Mouse (Mus musculus): ENCODE results near the gene Gm20441.
"Not testable (repeated sequence)": the region's sequence is repeated elsewhere in the genome, so short reads cannot be mapped to it uniquely, and the experiment has no call there.

Gm20441 gene

DNA sequence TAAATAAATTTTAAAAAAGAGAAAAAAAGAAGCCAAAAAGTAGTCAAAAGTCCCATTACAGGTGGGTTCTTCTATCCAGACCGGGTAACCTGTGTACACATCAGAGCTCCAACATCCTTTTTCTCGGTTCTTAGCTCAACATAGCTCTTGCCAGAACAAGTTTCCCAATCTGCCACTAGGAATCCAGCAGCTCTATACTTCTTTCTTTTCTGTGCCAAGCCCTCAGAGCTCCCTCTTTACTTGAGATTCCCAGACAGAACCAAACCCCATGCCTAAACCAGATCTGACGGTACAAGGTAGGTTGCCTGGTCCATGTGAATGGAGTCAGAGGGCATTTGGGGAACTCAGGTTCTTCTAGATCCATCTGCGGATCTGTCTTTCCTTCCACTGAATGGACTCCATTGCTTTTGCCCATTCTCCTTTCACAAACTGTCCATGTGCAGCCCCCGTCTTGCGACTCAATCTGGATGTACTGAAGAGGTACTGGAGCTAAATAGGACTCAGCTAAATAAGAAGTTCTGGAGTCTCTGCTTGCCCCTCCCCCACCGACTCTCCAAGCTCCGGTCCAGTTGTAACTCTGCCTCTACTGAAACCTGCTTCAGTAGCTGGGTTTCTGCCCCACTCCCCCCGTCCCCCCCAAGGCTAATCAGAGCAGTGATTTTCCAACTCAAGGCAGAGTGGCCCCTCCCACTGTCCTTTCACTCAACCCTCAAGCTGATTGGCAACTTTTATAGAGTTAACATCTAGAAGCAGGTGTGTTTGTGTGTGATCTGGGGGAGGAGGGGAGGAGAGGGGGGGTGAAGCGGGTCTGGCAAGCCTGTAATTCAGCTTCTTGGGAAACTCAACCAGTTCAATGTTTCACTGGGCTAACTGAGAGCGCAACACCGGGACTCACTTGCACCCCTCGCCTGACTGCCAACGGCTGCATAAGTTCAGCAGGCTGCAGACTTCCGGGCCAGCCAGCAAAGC, 1.3 kb downstream of the Gm20441 start:
- no peak for DNase-seq (ENCODE audit: low read depth, low spot score)

DNA sequence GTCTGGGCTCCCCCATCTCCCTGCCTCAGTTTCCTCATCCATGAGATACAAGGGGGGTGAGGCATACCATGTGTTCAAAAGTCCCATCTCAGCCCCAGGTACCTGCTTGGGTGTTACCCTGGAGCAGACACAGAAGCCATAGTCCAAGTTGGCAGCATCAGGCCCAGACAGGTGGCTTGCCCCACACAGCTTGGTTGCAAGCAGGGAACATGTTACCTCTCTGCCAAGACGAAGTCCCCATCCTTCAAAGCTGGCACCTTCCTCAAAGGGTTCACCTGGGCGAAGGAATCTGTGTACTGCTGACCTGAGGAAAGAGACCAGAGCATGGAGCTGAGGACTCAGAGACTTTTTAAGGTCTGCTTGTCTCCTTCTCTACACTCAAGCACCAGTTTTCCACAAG, 2.9 kb downstream of the Gm20441 start:
- no peak for DNase-seq (ENCODE audit: low read depth, low spot score)

DNA sequence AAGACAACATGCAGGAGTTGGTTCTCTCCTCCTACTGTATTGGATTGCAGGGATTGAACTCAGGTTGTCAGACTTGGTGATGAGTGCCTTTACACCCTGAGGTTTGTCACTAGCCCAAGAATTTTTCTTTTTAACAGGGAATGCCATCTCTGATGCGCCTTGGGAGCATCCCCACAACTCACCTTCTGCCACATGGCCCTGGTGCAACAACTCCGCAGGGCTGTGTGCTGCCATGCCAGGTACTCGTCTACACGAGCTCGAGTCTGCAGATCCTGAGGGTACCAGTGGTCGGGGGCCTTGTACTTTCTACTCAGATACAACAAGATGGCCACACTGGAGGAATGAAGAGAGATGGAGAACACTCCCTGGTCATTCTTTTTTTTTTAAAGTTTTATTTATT, 4.2 kb downstream of the Gm20441 start:
- no peak for DNase-seq (ENCODE audit: low read depth, low spot score)

DNA sequence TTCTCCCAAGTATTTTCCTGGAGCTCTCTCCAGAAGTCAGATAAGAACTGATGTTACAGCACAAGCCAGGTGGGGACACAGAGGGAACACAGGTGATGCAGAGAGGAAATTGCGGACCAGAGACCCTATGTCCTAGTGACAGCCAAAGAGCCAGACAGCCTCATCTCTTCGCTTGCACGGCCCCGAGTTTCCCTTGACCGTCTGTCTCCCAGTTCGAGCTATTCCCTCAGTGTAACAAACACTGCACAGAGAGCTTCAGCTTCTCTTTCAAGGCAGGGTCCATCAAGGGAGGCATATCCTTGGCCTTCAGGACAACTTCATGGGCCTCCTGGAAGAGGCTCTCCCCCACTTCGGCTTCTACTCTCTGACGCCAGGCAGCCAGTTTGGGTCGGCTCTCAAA, 6.2 kb downstream of the Gm20441 start:
- DNase-seq (ENCODE audit: low read depth, low spot score) = no peak

DNA sequence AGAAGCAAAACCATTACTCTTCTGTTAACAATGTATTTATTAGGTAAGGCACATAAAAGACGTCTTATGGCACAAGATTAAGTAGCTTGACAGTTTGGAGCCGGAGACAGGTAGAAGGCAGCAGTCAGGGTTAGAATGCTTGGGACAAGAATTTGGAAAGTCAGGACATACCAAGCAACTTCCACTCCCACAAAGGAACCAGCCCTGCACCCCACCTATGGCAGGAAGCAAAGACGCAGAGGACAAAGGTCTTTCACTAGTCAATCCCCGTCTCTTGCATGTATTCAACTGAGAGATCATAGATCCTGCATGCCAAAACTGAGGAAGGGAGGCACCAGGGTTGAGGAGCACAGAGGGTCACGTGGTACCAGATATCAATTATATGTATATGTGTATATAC, 6.7 kb downstream of the Gm20441 start:
- DNase-seq (ENCODE audit: low read depth, low spot score) = no peak

DNA sequence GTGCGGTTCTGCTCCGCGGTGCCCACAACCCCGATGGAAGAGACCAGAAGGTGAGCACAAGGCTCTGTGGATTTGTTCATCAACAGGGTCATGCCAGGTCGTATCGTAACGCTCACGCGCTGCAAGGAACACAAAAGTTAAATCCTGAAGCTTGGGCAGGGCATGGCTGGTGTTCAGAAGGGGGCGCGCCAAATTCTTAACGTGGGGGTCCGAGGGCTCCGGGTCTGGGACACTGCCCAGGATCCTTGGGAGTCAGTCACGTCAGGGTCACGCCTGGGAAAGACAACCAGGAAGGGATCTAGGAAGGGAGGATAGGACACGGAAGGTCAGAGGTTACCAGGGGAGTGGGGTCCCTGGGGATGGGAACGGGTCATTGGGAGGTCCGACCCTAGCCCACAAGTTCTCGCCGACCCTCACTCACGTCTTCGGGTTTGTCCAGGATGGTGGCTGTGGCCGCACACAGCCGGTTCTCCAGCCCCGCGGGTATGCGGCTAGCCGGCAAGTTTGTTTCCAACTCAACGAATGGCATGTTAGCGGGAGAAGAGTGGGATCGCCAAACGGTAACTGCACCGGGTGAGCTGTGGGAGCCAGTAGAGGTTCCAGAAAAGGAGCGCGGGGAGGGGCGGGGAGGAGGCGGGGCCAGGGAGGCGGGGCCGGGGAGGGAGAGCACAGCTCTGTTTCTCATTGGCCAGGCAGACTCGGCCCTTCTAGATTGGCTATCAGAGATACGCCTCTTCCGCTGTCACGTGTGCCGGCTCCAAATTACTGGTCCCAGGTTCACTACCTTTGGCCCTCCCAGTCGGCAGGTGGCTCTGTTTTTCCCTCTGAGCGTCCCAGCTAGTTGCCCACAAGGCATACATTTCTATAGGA, 7.7 kb downstream of the Gm20441 start, which contains the start of gene Ddt:
Ddt (minus strand) TSS at position 620 of the 870 bp plus-strand sequence.
- peak; percentile 92 for DNase-seq (ENCODE audit: low read depth, low spot score)

DNA sequence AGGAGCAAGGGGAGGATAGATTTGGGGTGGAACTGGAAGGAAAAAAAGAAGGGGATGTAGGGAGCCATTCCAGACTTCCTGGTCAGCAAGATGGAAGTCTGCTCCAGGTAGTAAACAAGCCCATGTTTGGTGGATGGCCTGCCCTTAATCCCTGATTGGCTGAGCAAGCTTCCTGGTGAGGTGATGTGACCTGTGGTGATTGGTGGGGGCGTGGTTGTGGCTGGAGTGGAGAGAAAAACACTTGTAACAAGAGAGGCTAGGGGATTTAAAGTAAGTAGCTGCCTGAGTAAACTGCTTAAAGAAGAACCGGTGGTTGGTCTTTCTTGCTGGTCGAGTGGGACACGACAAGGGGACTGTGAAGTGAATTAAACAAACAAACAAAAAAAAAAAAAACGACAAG, 13.0 kb downstream of the Gm20441 start:
- DNase-seq (ENCODE audit: low read depth, low spot score) = not testable (repeated sequence)

DNA sequence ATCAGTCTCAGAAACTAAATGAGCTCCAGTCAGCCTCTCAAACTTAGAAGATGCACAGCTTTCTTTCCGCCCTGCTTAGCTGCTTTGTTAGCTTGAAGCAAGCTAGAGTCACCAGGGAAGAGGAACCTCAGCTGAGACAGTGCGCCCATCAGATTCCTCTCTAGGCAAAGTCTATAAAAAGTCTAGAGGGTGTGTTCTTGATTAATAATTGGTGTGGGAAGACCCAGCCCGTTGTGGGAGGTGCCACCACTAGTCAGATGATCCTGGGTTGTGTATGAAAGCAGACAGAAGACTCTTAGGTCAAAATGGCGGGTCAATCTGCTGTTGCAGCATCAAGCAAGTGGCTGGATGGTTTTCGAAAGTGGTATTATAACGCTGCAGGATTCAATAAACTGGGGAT, 13.9 kb downstream of the Gm20441 start:
- DNase-seq (ENCODE audit: low read depth, low spot score) = no peak

DNA sequence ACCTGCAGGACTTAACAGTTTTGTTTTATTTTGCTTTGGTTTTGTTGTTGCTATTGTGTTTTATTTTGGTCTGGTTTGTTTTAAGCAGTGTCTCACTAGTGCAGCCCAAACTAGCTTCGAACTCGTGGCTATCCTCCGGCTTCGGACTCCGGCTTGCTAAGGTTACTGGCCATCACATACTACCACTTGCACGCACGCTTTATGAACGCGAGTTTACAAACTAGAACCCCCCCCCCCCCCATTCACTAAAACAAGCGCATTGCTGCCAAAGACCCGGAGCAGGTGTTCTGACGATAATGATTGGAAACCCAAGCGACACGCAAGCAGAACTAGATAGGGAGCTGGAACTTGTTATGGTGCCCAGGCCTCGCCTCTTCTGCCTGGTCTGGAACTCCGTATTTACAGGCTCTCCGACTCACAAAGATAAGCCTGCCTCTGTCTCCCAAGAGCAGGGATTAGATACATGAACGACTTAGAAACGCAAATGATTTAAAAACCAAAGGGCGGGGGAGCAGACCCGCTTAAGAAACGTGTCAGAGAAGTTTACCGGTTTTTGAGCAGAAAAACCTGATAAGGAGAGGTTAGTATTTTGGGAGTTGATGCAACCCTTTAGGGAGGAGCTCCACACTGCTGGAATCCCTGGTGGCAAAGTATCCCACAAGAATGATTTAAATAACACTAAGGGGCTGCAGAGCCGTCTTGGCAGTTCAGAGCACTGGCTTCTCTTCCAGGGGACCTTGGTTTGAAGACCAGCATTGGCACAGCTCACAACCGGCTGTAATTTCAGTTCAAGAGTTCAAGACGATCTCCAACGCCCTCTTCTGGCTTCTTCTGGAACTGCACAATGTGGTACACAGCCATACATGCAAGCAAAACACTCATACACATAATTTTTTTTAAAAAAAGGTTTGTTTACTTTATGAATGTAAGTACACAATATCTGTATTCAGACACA, 16.0 kb downstream of the Gm20441 start:
- peak; percentile 42 for DNase-seq (ENCODE audit: low read depth, low spot score)

DNA sequence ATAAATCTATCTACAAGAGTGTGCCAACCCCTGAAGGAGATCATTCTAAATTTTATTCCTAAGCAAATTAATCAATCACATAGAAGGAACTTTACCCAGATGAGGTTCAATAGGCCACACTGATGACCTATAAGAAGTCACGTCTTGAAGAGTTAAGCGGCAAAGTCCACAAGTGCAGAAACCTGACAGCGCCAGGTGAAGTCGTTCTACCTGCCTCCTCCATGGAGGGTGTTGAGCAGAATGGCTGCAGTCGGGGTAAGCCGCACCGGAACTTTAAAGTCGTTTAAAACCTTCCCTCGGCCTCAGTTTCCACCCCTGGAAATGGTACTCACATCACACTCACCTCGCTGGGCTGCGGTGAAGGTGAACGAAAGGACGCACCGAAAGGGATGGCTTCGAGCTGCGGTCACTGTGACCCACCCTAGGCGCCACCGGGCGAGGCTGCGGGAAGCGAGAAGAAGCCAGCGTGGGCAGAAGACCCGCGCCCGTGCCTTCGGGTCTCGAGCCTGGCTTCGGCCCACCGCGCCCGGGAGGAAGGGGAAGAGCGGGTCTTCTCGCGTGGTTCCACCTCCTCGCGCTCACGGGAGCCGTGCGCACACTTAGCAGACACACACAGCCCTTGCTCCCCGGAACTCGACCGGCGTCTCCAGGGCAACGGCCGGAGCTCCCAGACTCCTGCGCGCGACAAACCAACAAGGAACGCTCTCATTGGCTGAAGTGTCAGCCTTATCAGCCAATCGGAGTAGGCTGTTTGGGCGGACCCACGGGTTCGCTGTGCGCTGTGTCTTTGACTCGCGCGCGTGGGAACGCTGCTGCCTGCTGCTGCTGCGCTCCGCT, 16.9 kb downstream of the Gm20441 start, which contains the start of gene Cabin1:
Cabin1 (minus strand) TSS at position 660 of the 837 bp plus-strand sequence.
- DNase-seq (ENCODE audit: low read depth, low spot score) = peak; percentile 97

DNA sequence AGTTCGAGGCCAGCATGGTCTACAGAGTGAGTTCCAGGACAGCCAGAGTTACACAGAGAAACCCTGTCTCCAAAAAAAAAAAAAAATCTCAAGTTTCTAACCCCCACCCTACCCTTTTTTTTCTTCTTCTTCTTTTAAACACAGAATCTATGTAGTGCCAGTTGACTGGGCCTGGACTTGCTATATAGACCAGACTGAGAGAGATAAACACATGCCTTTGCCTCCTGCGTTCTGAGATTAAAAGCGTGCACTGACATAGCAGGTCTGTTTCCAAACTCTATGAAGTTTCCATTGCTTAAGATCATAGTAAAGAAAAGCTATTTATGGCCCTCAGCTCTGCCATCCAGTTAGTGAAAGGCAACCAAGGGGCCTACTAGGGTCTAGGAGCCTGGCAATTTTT, 18.3 kb downstream of the Gm20441 start:
- DNase-seq (ENCODE audit: low read depth, low spot score) = no peak

DNA sequence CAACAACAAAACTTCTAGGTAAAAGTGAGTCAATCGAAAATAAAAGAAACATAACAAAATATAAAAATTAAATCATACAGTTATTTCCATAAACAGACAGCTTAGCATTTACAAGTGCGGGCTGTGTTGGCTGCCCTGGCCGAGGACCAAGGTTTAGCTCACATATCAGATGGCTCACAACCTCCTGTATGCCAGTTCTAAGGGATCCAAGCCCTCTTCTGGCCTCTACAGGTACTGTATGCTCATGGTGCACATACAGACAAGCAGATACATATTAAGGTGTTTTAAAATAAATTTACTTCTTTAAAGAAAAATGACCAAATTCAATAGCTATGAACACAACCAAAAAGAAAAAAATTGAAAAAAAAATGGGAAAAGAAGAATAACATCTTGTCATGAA, 20.4 kb downstream of the Gm20441 start:
- no peak for DNase-seq (ENCODE audit: low read depth, low spot score)

DNA sequence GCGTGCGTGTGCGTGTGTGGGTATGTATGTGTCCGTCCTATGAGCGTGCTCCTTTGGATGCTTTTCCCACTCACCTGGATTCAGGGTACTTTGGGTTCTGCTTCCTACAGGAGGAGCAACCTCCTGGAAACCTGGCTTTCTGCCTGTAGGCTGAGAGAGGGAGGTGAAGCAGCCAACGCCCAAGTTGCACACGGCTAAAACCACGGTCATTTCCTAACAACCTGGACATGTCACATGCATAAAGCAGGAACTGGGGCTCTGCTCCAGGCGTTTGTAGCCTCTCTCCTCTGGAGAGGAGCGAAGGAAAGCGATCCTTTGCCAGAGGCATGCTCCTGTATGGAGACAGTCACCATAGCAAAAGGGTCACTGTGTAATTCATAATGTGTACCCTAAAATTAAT, 24.0 kb downstream of the Gm20441 start:
- no peak for DNase-seq (ENCODE audit: low read depth, low spot score)

DNA sequence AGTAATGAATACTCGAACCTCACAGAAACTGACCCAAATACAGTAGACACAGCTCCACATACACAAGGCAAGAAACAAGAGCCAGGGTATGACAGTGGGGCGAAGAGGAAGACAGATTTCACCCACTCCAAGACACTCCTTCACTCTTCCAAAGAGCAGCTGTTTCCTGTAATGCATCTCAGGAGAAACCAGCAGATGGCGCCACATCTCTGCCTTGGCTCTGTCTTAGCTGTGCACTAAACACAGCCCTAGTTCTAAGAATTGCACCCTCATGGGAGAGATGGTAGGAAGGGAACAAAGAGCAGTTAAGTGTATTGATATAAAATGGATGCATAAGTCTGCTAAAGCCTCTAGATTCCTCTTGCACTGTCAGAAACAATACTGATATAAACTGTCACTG, 36.7 kb downstream of the Gm20441 start:
- DNase-seq (ENCODE audit: low read depth, low spot score) = peak; percentile 47

DNA sequence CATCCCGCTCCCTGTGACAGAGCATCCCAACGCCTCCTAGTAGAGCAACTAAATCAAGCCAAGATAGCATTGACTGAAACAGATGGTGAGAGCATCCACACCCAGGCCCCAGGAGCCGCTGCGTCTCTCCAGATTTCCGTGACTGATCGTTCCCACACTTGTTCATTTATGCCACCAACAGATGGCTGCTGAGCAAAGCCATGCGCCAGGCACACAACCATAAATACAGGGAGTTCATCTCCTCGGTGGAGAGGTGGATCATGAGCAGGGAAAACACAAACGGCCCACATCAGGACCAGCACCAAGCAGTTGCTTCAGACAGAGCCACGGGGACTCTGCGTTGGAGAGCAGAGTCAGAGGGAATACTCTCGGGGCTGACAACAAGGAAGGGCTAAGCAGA, 37.4 kb downstream of the Gm20441 start:
- no peak for DNase-seq (ENCODE audit: low read depth, low spot score)

DNA sequence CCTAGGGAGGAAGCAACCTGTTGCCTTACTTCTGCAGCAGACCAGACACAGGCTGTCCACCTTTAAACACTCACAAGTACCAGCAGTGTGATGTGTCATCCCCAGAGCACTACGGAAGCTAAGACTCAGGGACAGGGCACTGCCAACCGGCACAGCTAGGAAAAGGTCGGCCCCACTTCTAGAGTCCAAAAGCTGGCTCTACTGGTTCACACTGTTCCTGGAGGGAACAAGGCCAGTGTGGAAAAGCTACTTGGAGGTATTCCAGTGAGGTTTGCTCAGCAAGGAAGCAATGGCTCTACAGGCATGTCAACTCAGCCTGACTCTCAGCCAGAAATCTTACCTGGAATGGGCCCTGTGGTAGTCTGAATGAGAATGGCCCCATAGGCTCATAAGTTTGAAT, 39.9 kb downstream of the Gm20441 start:
- DNase-seq (ENCODE audit: low read depth, low spot score) = no peak

DNA sequence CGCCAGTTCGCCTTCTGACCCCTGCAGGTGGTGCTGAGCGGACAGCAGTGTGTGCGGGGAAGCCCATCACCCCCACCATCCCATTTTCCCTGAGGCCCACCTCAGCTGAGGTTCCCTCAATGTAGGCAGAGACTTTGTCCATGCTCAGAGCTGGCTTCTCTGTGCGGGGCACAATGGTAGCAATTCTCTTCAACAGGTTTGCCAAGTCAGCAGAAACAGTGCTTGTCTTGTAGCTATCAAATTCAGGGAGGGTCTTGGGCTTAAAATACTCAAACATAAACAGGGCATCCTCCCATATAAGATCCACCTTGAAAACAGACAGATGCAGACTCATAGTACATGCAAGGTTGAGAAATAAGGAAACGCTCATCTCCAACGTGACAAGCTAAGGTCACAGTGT, 55.3 kb downstream of the Gm20441 start:
- DNase-seq (ENCODE audit: low read depth, low spot score) = no peak
